8 mouse cellular contexts compared by ENCODE assay signal in the genomic region with DNA sequence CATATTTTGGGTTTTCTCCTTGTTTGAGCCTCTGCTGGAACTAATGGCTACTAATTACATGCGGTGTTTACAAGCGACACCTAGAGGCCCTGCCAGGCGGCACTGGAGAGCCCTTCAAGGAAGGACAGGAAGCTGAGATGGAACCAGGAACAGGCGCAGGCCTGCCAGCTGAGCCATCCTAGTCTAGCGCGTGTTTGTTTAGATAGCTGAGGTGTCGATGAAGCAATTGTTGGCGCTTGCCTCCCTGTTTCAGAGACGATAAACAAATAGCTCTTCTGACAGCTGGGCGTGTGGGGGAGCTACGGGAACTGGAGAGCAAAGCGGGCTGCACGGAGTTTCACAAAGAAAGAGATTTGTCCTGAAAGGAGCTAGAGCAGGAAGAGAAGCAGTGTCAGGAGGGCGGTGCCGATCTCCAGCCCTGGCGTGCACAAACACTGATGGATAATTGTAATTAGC.
DNase-seq lines count a peak whose midpoint lies in the region.

No protein-coding gene starts in this region.

- DNase-seq in adrenal gland, postnatal 10 days = peak; percentile 1
- DNase-seq in adrenal gland, adult 18-20 months (ENCODE audit: low spot score in 2 of 2) = no peak
- DNase-seq in urinary bladder, postnatal 14 days (ENCODE audit: low spot score) = peak; percentile 7
- no peak for DNase-seq in urinary bladder, adult 18-20 months (ENCODE audit: low spot score in 2 of 2)
- peak; percentile 45 for DNase-seq in kidney, postnatal 14 days
- DNase-seq in lung, postnatal 10 days = peak; percentile 81
- DNase-seq in thymus, postnatal 0 days (ENCODE audit: low spot score) = no peak
- DNase-seq in cerebellum, adult 8-10 months = no peak

Comparison
In these comparisons a context has a peak if more than half of its experiments do, and no peak if none do; other contexts are left out.
1. DNase-seq: peak in adrenal gland, postnatal 10 days (single experiment), urinary bladder, postnatal 14 days (single experiment), kidney, postnatal 14 days (single experiment) and lung, postnatal 10 days (single experiment); none in adrenal gland, adult 18-20 months (0 of 2), urinary bladder, adult 18-20 months (0 of 2), thymus, postnatal 0 days (single experiment) and cerebellum, adult 8-10 months (single experiment).